Mouse (Mus musculus) spleen, postnatal 4 days (tissue): ENCODE measurements at regions not wholly inside any gene's neighbourhood (a gene's known extent, or its start where the extent isn't known, plus 50 kb on each side); places are given as distances from the start of the nearest gene placed in this dataset.
"Not testable (repeated sequence)": the region's sequence is repeated elsewhere in the genome, so short reads cannot be mapped to it uniquely, and the experiment has no call there.

Experiments used
- DNase-seq, 2 experiments: peaks; one replicate each; pipeline ENCODE4 v3.0.0; 2022; ENCODE audit warnings: low spot score in 2 of 2

- no peak for DNase-seq
Measured at GRCm38 (mm10) chr2:128265014-128265990, 139.5 kb downstream of the Bcl2l11 start.

- no peak for DNase-seq
Measured at GRCm38 (mm10) chr2:128270377-128271129, 144.7 kb downstream of the Bcl2l11 start.

DNA sequence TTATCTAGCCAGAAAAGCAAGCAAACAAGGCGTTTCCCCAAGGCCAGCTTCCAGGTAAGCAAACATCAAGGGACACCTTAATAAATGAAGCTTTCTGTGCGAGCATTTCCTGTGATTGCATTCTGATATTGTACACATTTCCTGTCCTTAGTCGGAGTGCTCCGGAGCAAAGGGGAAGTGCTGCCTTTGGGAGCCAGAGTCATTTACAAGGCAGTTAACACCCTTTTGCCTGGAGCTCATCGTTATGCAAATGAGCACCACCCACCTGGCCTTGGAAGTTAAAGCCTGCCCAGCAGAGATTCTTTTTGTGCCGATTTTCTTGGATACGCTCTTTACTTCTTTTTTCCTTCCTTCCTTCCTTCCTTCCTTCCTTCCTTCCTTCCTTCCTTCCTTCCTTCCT is 147.0 kb downstream of the Bcl2l11 start:
- no peak for DNase-seq

DNA sequence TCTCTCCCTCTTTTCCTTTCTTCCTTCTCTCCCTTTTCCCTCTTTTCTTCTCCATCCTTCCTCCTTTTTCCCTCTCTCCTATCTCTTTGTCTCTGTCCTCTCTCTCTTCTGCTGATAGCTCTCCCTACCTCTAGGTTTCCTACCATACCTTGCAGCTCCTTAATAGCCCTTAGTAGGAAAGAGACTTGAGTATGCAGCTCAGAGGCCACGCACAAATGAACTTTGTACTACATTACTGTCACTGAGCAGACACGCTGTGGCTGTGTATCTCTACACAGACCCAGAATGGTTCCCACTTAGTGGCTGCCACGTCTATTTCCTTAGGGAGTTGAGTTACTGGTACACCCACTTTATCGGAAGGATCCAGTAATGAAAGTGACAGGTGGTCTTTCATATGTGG is 147.5 kb downstream of the Bcl2l11 start:
- DNase-seq = no peak

GRCm38 (mm10) chr2:128276337-128276736 is 150.5 kb downstream of the Bcl2l11 start:
- no peak for DNase-seq

DNA sequence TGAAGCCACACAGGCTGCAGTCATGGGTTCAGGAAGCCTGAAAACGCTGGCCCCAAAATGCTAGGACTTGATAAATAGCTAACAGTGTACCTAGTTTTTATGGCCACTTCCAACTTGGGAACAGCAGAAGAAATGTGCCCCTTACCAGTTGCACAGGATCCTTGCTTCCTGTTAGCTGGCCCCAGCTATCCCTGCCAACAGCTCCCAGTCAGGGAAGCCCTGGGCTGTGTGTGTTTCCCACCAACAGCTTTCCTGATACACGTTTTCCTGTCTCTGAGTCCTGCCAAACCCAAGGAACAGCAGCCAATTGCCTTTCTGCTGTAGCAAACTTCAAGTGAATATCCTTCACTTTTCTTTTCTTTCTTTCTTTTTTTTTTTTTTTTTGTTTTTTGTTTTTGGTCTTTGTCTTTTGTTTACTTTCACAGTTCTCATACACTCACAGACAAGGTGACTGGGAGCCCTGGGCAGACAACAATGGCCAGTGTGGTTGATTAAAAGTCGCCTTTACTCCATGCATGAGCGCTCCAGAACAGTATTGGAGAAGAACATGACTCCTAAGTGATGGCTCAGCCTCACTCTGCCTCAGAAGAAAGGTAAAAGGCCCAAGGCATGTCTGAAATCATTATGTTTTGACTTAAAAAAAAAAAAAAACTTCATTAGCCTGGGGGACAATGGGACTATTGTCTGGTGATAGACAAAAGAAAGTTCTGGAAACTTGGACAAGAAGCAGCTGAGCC is 151.7 kb downstream of the Bcl2l11 start:
- no peak for DNase-seq

- no peak for DNase-seq
Measured at GRCm38 (mm10) chr2:128278124-128278432, 152.2 kb downstream of the Bcl2l11 start.

- no peak for DNase-seq
Measured at GRCm38 (mm10) chr2:128278608-128279081, 152.8 kb downstream of the Bcl2l11 start.

DNA sequence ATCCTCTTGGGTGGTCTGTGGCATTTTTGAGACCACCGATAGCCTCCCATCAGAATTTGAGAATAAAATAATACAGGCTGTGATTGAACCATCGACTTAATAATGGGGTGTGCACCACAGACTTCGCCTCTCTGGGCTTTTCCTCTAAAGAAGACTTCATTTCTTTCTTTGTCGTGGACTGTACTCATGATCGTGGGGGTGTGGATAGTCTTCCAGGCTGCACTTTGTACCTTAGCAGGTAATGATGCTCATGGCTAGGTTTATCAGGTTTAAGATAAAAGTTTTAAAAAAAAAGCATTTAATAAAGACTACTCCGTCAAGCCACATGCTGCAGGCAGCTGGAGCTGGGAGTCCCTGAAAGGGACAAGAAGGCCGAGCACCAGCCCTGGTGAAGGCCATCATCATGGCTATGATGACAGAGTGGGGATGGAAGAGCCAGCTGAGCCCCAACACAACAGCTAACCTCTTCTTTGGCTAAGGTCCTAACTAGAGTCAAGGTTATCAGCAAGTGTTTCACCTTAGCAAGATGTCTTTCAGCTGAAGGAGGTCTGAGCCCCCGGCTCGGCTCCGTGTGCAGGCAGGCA is 153.4 kb downstream of the Bcl2l11 start:
- no peak for DNase-seq

DNA sequence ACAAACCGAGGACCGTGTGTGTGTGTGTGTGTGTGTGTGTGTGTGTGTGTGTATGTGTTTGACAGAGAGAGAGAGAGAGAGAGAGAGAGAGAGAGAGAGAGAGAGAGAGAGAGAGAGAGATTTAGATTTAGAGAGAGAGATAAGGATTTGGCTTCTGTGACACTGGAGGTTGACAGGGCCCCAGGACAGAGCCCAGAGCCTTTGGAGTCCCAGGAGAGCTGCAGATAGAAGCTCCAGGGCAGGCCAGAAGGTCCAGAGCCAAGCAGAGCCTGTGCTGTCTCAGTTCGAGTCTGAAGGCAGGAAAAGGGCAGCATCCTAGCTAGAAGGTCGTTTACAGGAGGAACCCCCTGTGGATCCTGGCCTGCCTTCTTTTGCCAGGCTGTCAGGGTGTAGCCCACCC is 156.8 kb downstream of the Bcl2l11 start:
- DNase-seq = no peak

DNA sequence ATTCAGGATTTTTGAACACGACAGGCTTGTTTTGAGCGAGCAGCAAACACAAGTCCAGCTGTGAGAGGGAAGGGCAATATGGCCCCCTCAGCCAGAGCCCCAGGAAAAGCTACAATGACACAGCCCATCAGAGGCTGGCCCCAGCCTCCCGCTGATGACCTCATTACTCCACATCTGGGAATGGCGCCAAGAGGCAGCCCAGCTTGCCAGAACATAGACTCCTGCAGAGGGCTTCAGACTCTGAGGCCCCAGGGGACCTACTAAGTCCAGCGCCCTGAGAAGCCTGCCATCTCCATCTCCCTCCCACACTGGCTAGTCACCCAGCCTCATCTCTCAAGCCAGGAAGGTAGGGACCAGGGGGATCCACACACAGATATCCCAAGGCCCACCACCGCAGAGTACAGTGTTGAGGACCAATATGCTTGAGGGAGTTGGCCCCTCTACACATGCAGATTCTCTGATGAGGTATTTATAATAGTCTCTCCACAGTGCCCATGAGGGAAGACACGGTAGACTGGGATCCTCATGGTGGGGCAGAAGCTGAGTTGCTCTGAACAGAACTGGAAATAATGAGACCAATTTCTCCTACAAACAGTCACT is 159.1 kb downstream of the Bcl2l11 start:
- peak in 1 of 2 experiments; percentile 25 for DNase-seq

DNA sequence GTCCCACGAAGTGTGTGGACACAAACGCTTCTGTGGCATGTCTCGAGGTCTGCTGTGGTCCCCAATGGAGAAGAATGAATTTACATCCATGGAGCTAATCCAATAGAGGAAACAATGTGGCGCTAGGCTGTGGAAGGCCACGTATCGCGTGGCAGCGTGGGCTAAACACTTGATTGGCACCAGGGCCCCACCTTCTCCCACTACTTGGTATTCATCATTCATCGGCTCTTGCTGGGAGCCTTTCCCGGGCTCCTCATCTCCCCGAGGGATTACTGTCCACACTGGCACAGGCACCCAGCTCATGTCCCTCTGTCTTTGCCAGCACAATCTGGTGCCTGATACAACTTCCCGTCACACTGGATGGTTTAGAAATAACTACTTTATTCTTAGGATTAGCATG is 159.6 kb downstream of the Bcl2l11 start:
- no peak for DNase-seq

- DNase-seq = no peak
Measured at GRCm38 (mm10) chr2:128288138-128288551, 162.3 kb downstream of the Bcl2l11 start.

DNA sequence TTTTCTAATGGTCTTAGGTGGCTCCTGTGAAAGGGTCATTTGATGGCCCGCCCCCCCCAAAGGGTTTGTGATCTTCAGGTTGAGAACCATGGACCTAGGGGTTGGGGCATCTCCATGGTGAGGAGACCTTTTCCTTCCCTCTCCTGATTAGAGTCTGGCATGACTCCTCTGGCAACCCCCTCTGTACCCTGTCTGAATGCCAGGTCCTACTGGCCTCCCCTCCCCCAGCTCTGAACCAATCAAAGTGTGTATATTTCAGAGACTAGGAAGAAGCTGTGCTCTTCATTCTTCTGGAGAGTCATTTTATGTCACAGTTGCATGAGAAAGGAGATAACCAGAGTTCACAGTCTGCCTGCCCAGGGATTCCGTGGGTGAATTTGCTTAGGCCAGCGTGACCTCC is 164.8 kb downstream of the Bcl2l11 start:
- DNase-seq = no peak

GRCm38 (mm10) chr2:128294610-128295009 is 168.8 kb downstream of the Bcl2l11 start:
- DNase-seq = no peak

DNA sequence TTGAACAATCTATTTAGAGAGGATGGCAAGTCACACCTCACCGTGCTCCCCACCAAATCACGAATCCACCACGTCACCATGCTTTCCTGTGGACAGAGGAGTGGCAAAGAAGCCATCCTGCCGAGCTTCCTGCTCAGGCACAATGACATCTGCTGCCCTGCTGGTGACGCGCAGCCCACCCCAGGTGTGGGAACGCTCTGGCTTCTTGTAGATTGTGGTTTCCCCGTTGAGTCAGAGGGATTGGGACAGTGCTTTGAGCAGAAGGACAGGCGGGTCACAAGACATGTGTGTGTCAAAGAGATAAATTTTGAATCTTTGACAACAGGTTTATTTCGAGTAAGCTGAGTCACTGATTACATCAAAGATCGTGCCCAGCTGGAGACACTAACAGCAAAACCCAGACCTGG is 169.2 kb downstream of the Bcl2l11 start:
- DNase-seq = peak; percentile 23 to 67

GRCm38 (mm10) chr2:128295726-128296234 is 169.9 kb downstream of the Bcl2l11 start:
- no peak for DNase-seq

DNA sequence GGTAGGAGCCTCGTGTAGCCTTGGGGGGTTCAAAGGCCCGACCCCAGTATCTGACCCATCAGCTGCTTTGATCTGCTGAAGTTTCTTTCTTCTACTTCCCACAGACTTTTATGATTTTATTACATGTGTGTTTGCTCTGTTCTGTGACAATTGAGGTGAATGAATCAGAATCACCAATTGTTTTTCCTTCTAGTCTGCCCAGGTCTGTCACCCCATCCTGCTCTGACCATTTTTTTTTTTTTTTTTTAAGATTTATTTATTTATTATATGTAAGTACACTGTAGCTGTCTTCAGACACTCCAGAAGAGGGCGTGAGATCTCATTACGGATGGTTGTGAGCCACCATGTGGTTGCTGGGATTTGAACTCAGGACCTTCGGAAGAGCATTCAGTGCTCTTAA is 170.6 kb downstream of the Bcl2l11 start:
- not testable (repeated sequence) for DNase-seq

DNA sequence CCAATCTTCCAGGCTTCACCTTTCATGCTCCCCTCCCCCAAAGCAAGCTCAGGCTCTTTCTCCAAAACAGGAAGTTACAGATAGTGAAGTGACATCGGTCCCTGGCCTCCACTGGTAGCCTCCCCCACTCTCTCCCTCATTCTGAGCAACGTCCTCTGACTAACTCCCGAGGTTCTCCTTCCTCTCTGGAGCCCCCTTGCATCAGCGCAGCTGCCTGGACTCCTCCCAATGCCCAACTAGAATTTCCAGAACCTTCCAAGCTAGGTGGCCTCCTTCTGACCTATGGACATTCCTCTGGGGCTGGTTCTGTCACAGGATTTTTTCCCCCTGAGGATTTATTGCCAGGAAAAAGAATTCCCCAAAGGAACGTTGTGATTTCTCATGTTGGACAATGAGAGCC is 171.1 kb downstream of the Bcl2l11 start:
- peak in 1 of 2 experiments; percentile 24 for DNase-seq

DNA sequence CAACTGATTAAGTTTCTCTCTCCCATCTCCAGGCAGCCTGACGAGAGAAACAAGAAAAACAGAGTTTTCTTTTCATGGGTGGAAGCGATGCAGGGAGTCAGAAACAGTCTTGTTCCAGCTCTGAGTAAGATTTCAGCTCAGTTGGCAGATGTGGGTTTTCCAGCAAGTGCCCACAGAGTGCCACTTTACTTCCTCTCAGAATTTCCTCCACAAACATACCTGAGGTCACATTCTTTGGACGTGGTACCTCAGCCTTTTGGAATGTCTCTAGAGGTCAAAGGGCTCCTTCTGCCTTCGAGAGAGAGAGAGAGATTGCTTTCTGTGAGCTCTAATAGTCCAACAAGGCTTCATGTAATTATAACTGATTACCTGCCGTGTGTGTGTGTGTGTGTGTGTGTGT is 172.0 kb downstream of the Bcl2l11 start:
- no peak for DNase-seq

- DNase-seq = no peak
Measured at GRCm38 (mm10) chr2:128298996-128299395, 173.2 kb downstream of the Bcl2l11 start.
